Mouse (Mus musculus) granulocyte monocyte progenitor cell, adult 5-6 weeks (primary cell): ENCODE results near the gene Plekha4. TPM values are rescaled to one million over a fixed set of nuclear protein-coding genes. Genes with fewer than 3 reads are reported as not detected.
A peak's percentile ranks its signal among the peaks of the same experiment; 100 is the strongest.

Experiments
- ATAC-seq: replicated peaks from 2 replicates; pipeline ENCODE4 v1.8.0; 2016; ENCODE audit warnings: mild to moderate bottlenecking, moderate TSS enrichment, inconsistent platforms; ENCODE audit not compliant: poor library complexity, severe bottlenecking
- total RNA-seq, 2 experiments: library from RNA; stranded (forward) in 1 of 2; stranded (reverse) in 1 of 2; fragments of 200-712, 200-1000 nt in 1 of 2; fragments of >200 nt in 1 of 2; fragmentation: Nextera tagmentation in 1 of 2; gene quantifications; 2 replicates each; pipeline ENCODE4 v1.2.3; 2014 to 2017

Gene Plekha4
- total RNA-seq, 2 experiments from 2014 or later = not detected

DNA sequence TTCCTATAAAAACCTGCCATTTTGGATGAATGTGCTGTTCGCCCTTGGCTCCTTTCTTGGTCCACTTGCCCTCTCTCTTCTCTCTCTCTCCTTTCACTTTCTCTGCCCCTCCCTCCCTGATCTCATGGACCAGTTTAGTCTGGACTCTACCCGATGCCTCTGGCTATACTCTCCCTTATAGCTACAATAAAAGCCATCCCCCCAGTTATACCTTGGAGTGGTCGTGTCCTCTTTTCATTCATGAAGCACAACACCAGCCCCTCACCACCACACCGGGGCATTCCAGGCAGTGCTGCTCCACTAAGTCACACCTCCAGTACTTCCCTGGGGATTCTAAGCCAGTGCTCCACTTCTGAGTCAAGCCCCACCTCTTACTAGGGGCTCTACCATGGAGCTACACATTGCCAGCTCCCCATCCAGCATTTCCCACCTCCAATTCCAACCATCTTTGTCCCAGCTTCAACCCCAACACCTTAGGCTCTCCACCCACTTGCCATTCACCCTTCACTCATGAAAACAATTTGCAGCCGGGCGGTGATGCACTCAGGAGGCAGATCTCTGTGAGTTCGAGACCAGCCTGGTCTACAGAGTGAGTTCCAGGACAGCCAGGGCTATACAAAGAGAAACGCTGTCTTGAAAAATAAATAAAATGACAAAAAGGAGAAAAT lies 41.1 kb downstream of the Plekha4 start:
- no peak for ATAC-seq

DNA sequence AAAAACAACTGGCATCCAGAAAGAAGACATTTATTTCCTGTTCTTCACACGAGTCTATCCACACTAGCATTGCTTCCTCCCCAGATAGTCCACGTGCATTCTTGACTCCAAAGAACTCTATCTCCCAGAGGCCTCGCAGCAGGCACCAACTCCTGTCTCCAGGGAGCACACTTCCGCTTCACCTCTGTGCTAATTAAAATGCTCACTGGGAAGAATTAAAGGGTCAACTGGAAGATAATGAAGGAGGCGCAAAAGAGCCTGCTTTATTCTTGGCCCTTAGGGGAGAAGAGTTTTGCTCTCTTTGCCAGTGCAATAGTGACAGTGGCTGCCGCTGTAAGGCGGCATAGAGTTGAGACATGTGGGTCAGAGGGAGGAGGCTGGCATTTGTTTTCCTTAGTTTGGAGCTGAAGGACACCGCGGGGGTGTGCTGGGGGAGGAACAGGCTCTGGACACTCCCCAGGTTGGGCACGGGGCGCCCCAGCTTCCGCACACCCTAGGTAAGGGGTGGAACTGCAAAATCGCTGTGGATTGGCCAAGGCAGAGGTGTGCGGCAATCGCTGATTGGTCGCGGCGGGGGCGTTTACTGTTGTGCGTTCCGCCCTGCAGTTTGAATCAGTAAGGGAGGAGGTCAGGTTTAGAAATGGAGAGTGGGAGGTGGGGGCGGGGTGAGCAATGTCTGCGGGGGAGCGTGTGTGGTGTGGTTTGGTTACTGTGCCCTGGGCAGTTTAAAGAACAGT lies 41.8 kb downstream of the Plekha4 start:
- ATAC-seq = peak; percentile 80

DNA sequence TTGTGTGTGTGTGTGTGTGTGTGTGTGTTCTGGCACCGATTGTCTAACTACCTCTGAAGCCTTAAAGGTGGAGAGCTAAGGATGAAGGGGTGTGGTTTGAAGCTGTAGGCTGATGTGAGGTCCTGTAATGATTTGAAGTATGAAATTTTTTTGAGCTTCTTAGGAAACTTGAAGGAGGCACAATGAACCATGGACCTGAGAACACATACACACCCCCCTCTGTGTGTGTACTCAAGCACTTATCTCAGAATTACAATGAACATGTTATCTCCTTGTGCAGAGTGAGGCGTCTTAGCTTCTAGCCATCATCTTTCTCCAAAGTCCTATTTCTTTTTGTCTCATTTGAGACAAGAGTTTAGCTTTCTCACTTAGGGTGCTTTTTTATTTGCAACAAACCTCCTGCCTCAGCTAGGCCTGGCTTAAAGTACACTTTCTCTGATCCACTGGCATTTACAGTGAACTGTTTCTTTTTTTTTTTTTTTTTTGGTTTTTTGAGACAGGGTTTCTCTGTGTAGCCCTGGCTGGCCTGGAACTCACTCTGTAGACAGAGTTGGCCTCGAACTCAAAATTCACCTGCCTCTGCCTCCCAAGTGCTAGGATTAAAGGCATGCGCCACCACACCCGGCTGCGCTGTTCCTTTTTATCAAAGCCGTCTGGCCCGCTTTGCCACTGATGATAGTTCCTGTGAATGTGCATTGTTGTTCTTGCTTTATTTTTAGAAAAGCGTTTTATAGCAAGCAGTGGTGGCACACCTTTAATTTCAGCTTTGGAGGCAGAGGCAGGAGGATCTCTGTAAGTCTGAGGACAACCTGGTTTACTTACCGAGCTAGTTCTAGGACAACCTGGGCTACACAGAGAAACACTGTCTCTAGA lies 42.7 kb downstream of the Plekha4 start:
- no peak for ATAC-seq

DNA sequence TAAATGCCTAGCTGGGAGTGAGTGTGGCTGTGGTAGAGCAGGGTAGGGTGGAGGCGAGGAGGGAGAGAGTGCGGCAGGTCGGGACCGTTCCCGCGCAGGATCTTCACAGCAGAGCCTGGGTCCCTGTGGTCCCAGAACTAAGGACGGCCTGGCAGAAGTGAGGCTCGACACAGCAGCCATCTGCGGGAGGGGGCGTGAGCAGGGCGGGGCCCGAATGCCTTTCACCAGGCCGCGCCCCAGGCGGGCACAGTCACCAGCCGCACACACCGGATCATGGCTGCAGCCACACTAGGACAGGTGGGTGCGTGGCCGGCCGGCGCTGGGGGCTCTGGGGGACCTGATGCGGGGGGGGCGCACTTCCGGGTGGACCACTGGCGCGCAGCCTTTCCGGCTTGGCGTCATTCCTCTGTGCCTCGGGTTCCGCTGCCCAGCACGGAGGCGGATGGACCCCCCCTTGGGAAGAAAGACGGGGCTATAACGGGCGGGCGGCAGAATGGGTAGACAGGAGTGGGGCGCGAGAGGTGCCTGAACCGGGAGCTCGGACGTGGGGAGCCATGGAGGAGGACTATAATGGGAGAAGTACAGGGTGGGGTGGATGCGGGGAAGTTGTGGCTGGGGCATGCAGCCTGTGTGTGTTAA lies 44.1 kb downstream of the Plekha4 start, which contains the start of gene Bcat2:
TSS of gene Bcat2 (plus strand) at position 51 of the 639 bp plus-strand sequence.
- ATAC-seq = peak; percentile 73

DNA sequence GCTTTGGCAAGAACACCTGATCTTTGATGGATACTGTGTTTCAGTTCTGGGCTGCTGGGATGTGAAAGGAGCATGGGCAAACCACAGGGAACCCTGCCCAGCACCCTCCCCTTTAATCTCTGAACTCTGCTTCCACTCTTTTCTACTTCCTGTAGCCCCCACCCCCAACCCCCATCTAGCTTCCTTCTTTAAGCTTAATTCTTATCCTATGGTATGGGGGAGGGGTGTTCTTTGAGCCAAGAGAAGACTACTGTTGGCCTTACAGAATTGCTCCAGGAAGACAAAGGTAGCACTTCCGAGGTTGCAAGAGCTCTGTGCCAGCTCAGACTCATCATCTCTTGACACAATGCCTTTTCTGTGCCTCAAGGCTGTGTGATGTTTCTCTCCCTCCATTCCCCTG lies 45.8 kb downstream of the Plekha4 start:
- ATAC-seq = no peak

DNA sequence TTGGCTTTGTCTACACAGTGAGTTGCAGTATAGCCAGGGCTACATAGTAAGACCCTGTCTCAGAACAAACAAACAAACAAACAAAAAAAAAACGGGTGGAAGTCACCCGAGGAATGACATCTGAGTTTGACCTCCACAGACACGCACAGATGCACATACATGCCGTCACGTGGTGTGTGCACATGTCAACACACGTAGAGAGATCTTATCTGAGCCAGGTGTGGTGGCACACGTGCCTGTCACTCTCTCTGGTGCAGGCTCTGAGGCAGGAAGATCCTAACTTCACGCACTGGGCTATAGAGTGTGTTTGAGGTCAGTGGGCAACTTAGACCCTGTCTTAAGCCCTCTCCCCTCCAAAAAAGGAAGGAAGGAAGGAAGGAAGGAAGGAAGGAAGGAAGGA lies 47.8 kb downstream of the Plekha4 start:
- no peak for ATAC-seq

DNA sequence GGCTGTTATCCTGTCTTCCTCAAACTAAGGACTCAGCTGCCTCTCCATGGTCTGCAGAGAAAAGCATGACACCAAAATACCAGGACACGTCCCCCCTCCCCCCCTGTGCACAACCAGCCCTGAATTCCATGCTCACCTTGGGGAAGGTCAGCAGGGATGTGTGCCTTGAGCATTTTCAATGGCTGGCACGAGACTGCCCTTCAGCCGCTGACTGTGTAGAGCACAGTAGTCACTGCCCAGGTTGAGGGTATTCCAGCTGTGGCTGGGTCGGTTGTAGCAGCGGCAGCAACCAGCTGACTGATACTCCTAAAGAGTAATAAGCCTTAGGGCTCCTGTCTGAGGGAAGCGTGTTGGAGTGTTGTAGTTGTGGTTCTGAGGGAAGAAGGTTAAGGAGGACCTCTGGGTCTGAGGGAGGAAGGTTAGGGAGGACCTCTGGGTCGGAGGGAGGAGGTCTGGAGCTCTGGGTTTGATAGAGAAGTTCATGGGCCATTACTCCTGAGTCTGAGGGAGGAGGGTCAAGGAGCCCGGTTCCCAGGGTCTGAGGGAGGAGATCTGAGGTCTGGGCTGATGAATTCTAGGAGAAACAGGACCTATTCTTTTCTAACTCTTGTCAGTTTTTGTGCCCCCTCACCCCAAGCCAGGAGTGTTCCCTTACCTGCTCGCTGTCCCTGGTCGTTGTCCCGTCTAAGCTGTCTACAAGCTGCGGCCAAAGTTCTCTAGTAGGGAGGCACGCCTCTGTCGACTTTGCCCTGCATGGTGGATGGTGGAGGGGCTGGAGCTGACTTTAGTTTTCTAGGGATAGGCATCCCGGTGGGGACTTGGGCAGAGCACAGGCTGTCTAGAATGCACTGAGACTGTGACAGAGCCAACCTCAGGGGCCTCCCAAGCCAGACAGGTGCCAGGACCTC lies 48.6 kb downstream of the Plekha4 start:
- no peak for ATAC-seq

DNA sequence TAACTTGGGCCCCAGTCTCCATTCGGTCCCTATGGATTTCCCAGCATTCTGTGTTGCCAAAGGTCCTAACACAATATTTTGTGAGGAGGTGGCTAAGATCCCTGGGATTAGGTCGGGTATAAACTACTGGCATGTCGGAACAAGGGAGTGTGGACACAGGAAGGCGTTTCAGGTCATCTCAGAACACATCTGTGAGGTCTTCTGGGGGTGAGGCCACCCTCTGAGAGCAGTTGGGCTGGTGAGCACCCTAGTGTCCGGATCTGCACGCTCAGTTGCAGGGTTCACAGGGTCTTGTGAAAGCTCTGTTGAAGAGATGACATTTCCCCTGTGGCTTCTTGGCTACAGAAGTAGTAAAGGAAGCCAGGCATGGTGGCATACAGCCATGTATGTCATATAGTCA lies 59.8 kb downstream of the Plekha4 start:
- no peak for ATAC-seq

DNA sequence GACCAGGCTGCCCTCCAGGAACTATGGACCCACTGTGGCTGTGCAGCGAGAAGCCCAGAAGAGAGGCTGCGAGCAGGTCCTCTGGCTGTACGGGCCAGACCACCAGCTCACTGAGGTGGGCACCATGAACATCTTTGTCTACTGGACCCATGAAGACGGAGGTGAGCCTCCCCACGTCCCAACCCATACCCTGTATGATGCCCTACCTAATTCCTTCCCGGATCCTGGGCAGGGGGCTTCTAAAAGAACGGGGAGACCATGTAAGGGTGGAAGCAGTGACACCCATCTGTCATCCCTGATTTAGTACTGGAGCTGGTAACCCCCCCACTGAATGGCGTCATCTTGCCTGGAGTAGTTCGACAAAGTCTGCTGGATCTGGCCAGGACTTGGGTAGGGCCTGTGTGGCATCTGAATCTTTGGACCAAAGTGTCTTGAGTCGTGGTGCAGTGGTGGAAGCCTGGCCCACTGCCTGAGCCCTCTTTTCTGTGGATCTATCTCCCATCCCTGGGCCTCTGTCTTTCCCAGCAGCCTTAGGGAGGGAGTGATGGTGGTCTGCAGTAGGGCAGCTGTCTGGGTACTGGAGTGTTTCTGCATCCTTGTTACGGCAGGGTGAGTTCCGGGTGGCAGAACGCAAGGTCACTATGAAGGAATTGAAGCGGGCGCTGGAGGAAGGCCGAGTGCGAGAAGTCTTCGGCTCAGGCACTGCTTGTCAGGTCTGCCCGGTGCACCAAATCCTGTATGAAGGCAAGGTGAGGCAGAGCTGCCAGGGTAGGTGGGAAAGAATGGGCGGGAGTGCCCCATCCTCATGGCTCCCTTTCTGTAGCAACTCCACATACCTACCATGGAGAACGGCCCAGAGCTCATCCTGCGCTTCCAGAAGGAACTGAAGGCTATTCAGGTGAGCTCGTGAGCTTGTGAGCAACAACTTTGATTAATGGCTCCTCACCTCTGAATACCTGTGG lies 61.8 kb downstream of the Plekha4 start:
- no peak for ATAC-seq

DNA sequence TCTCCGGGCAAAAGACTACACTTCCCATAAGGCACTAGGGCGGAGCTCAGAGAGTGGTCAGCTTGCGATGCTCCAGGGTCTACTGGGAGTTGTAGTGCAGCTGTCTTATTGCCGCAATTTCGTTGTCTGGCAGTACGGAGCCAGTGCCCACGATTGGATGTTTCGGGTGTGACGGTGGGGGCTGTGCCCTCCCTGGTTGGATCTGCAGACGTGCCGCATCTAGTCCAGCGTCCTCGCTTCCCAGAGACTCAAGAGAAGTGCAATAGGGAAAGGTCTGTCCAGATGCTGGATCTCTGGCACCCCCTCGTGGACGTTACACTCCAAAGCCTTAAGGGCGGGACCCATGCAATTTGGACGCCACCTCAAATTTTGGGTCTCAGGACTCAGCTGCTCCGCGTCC lies 63.0 kb downstream of the Plekha4 start:
- peak; percentile 86 for ATAC-seq

DNA sequence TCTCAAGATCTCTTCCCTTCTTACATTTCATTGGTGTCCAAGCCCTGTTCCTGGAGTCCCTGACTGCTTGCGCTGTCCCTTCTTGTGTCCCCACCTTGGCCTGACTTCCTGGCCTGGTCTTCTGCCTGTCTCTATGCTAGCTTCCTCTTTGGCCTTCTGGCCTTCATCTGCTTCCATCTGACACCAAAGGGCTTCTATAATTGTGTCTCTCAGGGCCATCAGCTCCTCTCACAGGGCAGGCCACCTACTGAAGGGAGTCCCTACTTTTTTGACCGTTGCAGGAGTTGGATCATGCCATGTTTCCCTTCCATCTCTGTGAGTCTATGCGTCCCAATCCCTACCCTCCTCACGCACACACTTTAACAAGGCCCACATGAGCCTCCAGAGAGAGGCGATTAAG lies 63.8 kb downstream of the Plekha4 start:
- ATAC-seq = no peak

DNA sequence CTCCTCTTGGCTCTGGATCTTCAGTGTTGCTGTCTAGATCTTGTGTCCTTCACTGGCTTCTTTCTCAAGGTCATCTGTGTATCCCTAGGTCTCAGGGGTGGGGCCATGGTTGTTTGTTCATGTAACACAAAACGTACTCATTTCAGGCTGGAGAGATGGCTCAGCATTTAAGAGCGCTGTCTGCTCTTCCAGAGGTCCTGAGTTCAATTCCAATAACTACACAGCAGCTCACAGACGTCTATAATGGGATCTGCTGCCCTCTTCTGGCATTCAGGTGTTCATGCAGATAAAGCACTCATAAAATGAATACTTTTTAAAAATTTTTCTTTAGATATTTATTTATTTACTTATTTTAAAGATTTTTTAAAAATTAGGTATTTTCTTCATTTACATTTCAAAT lies 64.7 kb downstream of the Plekha4 start:
- no peak for ATAC-seq

DNA sequence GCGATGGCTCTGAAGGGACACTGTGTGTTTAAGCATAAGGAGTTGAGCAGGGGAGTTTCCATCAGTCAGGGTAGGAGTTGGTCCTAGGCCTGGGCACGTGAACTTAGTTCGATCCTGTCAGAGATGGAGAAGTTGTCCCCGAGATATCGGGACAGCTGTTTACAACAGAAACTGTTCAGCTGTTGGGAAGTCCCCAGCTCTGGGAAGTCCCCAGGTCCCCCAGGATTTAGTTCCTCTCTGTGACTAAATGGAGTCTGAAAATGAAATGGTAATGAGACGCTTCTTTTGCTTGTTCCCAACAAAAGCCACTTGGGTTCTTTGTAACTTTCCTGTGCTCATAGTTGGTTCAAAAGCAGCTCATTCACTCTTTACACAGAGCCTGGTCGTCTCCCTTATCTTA lies 65.8 kb downstream of the Plekha4 start:
- peak; percentile 13 for ATAC-seq

DNA sequence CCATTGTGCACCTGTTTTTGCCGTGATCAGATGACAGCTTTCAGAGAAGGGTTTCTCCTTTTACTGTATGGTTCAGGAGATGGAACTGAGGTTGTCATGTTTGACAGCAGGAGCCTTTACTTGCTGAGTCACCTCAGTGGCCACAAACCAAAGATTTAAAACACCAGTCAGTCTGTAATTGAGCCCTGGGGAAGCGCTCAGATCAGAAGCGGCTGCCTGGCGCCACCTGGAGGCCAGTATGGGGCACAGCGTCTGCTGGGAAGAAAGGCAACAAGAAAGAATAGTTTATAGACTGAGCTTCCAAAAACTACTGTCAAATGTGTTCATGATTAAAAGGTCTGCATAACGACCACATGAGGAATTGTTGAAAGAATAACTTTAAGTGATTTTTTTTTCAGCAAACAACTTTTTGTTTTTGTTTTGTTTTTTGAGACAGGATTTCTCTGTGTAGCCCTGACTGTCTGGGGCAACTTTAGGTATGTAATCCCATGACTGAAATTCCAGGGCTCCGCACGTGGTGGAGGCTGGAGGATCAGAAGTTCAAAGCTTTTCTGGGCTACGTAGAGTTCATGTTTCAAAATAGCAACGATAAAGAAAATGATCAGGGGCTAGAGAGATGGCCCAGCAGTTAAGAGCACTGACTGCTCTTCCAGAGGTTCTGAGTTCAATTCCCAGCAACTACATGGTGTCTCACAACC lies 67.1 kb downstream of the Plekha4 start:
- peak; percentile 55 for ATAC-seq

DNA sequence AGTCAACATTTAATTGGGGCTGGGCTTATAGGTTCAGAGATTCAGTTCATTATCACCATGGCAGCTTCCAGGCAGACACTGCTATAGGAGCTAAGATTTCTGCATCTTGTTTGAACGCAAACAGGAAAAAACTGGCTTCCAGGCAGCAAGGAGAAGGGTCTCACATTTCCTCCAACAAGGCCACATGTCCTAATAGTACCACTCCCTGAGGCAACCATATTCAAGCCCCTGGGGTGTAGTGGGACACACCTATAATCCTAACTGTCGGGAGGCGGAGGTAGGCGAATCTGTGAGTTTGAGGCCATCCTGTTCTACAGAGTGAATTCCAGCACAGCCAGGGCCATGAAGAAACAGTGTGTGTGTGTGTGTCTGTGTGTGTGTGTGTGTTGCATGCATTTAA lies 69.0 kb downstream of the Plekha4 start:
- no peak for ATAC-seq

DNA sequence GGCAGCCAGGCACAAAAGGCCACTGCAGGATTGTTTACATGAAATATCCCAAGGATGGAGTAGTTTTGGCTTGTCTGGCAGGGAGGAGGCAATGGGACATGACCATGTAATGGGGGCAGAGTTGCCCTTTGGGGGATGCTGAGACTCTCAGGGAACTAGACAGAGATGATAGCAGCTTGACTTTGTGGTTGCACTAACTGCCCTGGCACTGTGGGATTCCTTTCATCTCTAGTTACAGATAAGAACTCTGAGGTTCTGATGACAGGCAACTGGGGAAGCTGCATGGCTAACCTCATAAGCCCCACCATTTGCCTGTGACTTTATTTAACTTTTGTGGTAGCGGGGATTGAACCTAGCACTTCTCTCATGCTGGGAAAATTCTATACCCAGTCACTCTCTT lies 70.0 kb downstream of the Plekha4 start:
- ATAC-seq = no peak

DNA sequence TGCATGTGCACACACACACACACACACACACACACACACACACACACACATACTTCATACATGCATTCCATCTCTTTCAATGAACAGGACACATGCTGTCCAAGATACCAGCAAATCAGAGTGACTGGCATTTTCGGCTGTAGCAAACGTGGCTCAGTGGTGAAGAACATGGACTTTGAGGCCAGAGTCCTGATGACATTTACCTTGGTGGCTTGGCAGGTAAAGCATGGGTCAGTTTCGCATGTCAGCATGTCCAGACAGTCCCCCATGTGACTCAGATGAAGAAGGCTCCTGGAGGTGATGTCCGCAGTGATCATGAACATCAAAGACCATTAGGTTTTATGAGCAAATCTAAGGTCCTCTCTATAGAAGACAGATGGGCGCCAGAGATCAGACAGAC lies 70.9 kb downstream of the Plekha4 start:
- ATAC-seq = no peak

DNA sequence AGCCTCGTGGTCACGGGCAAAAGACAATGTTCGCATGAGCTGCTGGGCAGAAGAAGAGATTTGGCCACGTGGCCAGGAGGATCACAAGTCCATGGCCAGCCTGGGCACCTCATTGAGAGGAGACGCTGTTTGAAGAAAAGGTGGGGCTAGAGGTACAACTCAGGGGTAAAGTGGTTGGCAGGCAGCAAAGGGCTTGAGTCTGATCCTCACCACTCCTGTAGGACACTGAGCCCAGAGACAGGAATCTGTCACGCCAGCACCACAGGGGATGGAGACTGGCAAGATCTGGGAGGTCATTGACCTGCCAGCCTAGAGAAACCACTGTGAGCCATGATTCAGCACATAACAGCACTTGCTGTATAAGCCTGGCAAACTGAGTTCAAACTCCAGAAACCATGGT lies 71.4 kb downstream of the Plekha4 start:
- no peak for ATAC-seq
